Mouse (Mus musculus) urinary bladder, postnatal 25 days (tissue): ENCODE data around the gene Ralbp1.
A peak's percentile ranks its signal among the peaks of the same experiment; 100 is the strongest.

Experiments
- DNase-seq: peaks from one replicate; pipeline ENCODE4 v3.0.0; 2022; ENCODE audit warnings: low spot score

The Ralbp1 gene

DNA sequence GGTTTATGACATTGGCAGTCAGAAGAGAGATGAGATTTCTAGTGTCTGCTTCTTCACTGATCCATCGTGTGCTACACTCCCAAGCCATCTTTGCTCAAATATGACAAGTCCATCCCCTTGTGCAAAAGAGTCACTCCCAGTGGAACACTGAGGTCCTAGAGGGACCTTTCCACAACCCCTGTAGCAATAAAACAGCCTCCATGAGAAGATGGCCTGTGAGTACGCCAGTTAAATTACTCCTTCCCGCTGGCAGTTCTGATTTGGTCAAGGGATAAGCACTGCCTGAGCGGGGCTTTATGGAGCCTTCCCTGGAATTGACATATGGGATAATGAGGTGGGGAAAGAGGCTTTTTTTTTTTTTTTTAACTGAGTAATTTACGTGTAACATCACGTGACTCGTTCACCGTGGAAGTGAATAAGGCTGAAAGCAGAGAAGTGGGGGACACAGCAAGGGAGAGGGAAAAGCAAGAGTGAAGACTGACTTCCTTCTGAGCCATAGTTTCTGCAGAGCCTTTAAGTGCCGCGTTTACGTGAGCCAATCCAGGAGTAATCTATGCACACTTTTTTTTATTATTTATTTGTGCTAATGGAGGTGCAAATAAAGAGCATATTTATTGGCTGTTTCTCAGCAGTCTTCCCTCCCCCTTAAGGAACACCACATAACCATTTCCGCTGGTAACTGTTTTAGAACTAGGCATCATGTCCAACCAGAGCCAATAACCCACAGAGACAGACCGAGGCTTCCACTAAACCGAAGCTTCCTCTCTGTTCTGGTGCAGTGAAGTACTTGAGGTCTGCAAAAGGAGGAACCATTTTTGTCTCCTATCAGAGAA lies at the start of gene Ralbp1:
TSS of gene Ralbp1 (minus strand) at position 102 of the 833 bp plus-strand sequence.
- no peak for DNase-seq

GRCm38 (mm10) chr17:65933741-65934140 lies 48.1 kb upstream of the Ralbp1 start:
- no peak for DNase-seq

DNA sequence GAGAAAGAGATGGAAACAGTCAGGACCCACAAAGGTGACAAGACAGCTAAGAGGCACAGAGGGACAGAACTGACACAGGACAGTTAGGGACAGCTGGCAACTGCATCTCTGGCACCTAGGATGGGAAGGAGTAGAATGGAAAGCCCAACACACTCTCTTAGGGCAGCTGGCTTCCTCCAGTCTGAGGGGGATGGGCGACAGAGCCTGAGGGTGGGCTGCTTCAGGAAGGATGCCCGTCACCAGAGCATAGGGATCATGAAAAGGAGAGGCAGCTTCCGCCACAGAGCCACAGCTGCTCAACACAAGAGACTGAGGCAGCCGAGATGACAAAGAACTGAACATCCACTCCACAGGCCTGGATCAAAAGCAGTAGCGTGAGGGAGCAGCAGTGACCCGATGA lies 45.9 kb upstream of the Ralbp1 start:
- DNase-seq = no peak

- no peak for DNase-seq
These were observed 45.4 kb upstream of the Ralbp1 start for GRCm38 (mm10) chr17:65930960-65931359.

- DNase-seq = no peak
These were observed 44.7 kb upstream of the Ralbp1 start for GRCm38 (mm10) chr17:65930158-65930826.

GRCm38 (mm10) chr17:65929319-65929978 lies 43.9 kb upstream of the Ralbp1 start:
- DNase-seq = no peak

DNA sequence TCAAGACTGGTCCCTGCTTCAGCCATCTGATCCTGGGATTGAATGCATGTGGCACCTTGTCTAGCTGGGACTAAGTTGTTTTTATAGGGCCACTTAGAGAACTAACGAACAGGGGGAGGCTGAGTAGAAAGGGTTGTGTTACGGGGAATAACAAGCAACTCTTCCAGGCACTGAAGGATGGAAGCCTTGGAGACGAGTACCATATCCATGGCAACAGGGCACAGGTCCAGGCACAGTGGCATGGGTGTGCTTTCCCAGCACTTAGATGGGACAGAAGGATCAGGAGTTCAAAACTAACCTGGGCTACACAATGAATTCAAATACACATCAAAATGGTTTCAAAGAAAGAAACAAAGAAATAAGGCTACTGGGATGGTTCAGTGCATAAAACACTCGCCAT lies 41.5 kb upstream of the Ralbp1 start:
- DNase-seq = no peak

GRCm38 (mm10) chr17:65924218-65924617 lies 38.6 kb upstream of the Ralbp1 start:
- DNase-seq = no peak

DNA sequence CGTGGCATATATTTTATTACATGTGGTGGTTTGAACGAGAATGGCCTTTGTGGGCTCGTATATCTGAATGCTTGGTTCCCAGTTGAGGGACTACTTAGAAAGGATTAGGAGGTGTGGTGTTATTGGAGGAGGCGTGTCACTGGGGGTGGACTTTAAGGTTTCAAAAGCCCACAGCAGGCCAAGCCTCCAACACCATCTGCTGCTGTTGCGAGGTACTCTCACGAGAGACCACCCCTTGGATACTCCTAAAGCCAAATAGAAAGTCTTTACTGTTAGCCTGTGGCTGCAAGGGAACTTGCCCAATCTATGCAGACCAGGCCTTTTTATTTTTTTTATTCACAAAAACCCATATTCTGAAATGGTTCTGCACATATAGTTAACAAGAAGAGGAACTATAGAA lies 36.4 kb upstream of the Ralbp1 start:
- no peak for DNase-seq

- no peak for DNase-seq
These were observed 33.6 kb upstream of the Ralbp1 start for GRCm38 (mm10) chr17:65919235-65919634.

DNA sequence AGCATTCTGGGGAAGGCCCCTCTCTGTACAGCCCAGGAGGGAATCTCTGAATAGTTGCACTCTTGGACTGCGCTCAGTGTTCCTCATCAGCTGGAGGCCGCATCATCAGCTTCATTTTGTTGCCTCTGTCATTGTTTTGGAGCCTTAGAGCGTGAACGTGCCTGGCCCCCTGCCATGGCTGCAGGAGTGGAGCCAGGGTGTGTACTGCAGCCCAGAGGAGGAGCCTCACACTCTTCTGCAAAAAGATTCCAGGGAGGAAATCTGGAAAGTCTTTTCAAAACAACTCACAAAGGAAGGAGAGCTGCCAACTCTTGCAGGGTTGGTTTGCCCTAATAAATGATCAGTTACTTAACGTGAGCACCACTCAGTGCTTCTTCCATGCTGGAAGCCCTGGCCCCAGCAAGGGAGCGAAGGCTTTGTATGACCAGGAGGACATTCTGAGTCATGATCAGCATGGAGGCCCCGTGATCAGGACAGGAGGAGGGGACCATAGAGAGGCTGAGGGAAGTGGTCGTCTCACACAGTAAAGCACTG lies 30.6 kb upstream of the Ralbp1 start:
- DNase-seq = peak; percentile 73

GRCm38 (mm10) chr17:65914083-65914482 lies 28.5 kb upstream of the Ralbp1 start:
- DNase-seq = no peak

DNA sequence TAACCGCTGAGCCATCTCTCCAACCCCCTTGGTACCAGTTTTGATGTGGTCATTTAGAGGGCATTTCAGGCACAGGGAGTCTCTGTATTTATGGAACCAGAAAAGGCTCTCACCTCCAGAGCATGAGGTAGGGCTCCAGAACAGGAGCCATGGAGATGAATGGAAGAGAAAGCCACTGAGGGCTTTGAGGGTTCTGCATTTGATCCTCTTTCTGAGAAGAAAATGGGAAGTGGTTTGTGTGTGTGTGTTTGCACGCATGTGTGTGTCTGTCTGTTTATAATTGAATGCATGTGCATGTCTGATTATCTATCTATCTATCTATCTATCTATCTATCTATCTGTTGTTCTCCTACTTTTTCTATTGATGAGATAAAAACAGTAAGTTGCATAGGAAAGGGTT lies 26.6 kb upstream of the Ralbp1 start:
- no peak for DNase-seq

- no peak for DNase-seq
These were observed 25.9 kb upstream of the Ralbp1 start for GRCm38 (mm10) chr17:65911285-65912069.

DNA sequence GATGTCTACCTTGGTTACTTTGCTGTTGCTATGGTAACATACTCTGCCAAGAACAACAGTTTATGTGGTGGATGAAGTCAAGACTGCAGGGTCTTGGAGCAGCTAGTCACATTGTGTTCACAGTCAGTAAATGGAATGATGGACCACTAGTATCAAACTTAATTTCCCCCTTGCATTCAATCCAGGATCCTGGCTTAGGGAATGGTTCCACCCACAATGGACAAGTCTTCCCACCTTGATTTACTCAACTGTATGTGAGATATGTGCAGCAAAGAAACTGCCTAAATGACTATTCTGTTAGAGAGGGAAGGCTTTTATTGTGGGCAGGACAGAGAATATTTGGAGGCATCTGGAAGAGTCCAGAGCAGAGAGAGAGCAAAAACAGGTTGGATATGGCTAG lies 22.7 kb upstream of the Ralbp1 start:
- no peak for DNase-seq

- no peak for DNase-seq
These were observed 21.4 kb upstream of the Ralbp1 start for GRCm38 (mm10) chr17:65906895-65907401.

DNA sequence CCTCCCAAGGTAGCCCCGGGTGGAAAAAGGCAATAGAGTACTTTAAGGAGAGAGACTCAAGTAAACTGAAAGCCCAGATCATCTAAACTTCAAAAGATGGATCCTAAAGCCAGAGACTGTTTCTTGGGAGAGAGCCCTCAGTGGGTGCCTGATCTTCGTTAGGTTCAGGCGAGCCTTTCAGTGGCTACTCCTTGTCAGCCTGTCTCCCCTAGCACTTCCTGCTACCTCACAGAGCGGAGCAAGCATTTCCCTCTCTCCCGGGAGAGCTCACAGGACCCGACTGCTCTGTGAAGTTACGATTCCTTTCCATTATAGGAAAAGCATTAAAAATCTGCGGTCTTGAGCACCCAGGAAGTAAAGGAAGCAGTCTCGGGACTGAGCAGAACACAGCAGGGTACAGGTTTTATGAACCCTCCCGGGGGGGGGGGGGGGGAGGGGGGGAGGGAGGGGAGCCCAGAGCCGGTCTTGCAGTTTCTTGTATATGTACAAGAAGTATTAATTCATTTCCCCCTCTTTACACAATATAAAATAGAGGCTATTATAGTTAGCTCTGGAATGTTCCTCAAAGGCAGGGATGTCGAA lies 20.8 kb upstream of the Ralbp1 start:
- no peak for DNase-seq

DNA sequence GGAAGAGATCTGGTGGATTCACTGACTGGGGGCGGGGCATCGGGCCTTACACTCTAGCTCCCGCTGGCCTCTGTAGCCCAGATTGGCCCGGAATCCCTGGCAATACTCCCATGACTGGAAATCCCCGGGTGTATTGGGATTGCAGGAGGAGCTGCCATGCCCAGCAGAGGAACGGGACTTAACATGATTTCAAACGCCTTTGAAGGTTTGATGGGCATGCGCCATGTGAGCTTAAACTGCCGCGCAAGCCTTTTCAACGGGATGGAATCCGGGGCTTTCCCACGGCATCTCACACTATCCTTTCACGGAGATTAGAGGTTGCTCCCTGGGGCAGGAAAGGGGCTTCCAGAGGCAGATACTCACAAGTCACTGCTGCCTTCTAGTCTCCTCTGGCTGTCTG lies 19.6 kb upstream of the Ralbp1 start:
- no peak for DNase-seq

- no peak for DNase-seq
These were observed 18.2 kb upstream of the Ralbp1 start for GRCm38 (mm10) chr17:65903826-65904225.

DNA sequence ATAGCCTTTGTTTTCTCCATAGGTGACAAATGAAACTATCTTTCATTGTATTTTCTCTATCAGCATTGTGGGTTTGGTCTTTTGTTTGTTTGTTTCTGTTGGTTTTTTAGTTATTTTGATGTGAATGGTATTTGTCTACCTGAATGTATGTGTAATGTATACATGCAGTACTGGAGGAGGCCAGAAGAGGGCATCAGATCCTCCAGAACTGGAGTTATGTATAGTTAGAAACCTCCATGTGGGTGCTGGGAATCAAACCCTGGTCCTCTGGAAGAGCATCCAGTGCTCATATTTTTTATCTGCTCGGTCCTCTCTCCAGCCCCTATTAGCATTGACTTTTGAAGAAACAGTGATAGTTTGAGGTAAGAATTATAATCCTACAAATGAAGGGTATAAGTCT lies 17.4 kb upstream of the Ralbp1 start:
- no peak for DNase-seq

DNA sequence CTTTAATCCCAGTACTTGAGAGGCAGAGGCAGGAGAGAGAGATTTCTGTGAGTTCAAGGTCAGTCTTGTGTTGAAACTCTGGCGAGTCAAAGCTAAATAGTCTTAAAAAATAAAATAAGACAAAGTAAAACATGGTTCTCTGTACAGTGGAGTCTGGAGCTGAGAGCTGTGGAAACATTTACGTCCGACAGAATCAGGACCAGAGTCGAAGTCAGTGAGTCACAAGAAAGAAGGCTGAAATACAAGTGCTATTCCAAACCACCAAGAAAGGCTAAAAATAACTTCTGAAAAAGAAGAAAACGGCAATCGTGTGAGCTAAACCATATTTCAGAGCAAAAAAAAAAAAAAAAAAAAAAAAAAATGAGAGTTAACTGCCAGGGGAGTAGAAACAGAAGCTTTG lies 16.7 kb upstream of the Ralbp1 start:
- no peak for DNase-seq
